Mouse (Mus musculus): ENCODE measurements at regions not wholly inside any gene's neighbourhood (a gene's known extent, or its start where the extent isn't known, plus 50 kb on each side); places are given as distances from the start of the nearest gene placed in this dataset.
A peak's percentile ranks its signal among the peaks of the same experiment; 100 is the strongest.

DNA sequence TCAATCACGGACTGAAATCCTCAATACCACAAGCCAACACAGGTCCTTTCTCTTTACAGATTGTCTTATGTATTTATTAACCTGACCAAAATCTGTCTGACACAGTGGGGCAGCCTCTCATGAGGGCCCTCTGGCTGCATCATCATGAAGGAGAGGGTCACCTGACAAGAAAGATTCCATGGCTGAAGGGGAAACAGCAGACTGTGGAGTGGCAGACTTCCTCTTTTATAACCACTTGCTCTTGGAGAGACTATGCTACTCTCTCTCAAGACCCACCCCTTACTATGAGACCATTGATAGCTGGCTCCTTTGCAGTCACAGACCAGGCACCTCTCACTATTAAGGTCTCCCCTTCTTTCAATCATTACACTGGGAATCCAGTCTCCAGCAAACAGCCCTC, 133.1 kb downstream of the Rap2a start:
- no peak overlapping the region for H3K9ac ChIP-seq
- WGBS, result 97% methylated on average over 1 of the region's 1 CpGs
- H3K4me2 ChIP-seq, result no peak overlapping the region
- H3K4me1 ChIP-seq, result no peaks in the 10 kb centered on the region
- no peak overlapping the region for H3K4me3 ChIP-seq
- no peak for ATAC-seq (replicated peaks)
- no peaks in the 10 kb centered on the region for H3K9me3 ChIP-seq
- H3K36me3 ChIP-seq (replicated peaks), result no peaks in the 10 kb centered on the region
- no peaks in the 10 kb centered on the region for H3K27me3 ChIP-seq (replicated peaks)
- no peak overlapping the region for H3K27ac ChIP-seq

DNA sequence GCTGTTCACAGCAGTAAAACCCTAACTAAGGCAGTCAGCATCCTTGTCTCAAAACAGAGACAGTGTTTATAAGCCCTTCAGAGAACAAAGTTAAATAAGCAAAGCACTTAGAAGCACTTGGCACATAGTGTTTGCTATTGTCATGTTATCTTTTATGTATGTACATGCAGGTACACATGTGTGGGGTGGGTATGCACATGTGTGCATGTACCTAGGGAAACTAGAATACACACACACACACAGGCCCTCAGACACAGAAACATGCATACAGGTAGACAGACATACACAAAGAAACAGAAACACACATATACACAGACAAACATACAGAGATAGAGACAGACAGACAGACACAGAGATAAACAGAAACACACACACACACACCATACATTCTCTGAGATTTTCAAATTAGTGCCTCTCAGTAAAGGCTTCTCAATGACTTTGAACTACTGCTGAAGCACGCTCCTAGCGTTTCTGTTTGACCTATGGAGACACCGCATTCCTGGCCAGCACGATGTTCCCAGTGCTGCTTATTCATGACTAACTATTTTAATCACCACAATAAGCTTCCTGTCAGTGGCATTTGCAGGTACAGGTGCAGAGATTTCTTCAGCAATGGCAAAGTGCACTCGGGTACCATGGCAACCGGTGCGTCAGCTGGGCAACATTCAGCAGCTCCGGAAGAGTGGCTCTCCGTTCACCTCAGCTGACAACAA, 148.1 kb downstream of the Rap2a start:
- Histone ChIP-seq H3K9me3 (no peaks in the 10 kb centered on the region), H3K9ac (no peak overlapping the region), H3K4me3 (no peak overlapping the region), H3K27me3 (replicated peaks) (no peaks in the 10 kb centered on the region), H3K36me3 (replicated peaks) (no peaks in the 10 kb centered on the region), H3K4me1 (peaks cover 7% of the 10 kb centered on the region), H3K27ac (peak overlapping the region; percentile 84), H3K4me2 (no peak overlapping the region; the same call in 1 of the 2 replicates)
- peak; percentile 94 for ATAC-seq (replicated peaks)
- 46% methylated on average over 9 of the region's 9 CpGs for WGBS

DNA sequence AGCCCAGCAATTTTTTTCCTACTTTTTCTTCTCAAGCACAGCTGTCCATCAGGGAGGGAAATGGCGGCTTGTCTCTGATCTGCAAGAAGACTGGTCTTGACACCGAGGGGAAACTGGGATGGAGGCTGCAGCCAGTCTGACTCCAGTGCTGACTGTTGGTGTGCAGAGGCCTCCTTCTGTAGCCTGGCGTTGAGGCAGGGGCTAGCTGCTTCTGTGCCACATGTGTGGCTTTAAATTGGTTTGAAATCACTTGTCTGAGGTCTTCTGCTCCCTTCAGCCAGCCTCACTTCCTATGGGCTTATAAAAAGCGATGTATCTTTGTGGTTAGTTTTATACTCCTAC, 148.7 kb downstream of the Rap2a start:
- Histone ChIP-seq H3K9ac (no peak overlapping the region), H3K4me3 (no peak overlapping the region), H3K36me3 (replicated peaks) (no peaks in the 10 kb centered on the region), H3K4me1 (peaks cover 7% of the 10 kb centered on the region), H3K9me3 (no peaks in the 10 kb centered on the region), H3K27ac (peak overlapping the region; percentile 84), H3K27me3 (replicated peaks) (no peaks in the 10 kb centered on the region), H3K4me2 (no peak overlapping the region; the same call in 1 of the 2 replicates)
- 49% methylated on average over 4 of the region's 4 CpGs for WGBS
- ATAC-seq (replicated peaks), result no peak

DNA sequence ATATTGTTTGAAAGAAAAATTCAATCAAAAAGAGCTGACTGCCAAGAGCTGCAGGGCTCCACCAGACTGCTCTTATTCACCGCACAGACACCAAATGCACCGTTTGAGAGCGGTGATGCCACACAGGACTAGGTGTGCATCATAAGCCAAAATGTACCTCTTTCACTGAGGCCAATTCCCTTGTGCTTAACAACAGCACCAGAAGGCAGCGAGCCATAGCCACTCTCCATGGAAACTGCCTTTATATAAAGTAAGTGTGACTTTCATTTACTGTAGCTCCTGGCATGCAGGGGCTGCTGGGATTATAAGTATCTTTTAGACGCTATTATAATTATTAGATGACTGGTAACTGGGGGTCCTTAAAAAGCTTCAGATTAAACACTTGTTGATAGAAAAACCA, 154.5 kb downstream of the Rap2a start:
- Histone ChIP-seq H3K4me3 (no peak overlapping the region), H3K9me3 (no peaks in the 10 kb centered on the region), H3K9ac (no peak overlapping the region), H3K4me1 (no peaks in the 10 kb centered on the region), H3K27me3 (replicated peaks) (no peaks in the 10 kb centered on the region), H3K27ac (no peak overlapping the region), H3K4me2 (no peak overlapping the region), H3K36me3 (replicated peaks) (no peaks in the 10 kb centered on the region)
- ATAC-seq (replicated peaks), result no peak
- WGBS, result 73% methylated on average over 5 of the region's 5 CpGs

DNA sequence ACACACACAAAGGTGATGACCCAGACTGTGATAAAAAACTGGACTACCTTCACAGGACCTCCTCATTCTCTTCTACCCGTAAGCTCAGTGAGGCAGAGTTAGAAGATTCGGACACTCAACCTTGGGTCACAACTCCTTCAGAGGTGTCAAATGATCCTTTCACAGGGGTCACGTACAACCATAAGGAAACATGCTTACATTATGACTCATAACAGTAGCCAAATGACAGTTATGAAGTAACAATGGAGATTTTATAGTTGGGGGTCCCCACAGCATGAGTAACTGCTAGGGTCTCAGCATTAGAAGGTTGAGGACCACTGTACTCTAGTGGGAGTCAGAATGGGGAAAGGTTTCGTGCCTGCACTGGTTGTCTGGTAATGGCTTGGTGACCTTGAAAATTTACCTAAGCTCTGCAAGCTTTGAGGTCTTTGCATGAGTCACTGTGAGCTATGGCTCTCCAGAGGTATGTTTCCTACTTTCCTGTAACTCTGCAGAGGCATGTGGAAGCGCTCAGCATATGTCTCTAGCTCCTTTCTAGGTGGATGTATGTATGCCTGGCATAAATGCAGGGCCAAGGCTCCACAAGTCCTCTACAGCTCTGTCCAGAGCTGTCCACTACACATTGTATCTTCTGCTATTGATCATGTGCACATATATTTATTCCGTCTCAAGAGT, 158.6 kb downstream of the Rap2a start:
- no peak overlapping the region for H3K4me2 ChIP-seq
- H3K4me1 ChIP-seq, result no peaks in the 10 kb centered on the region
- H3K9ac ChIP-seq, result no peak overlapping the region
- H3K27me3 ChIP-seq (replicated peaks), result no peaks in the 10 kb centered on the region
- no peaks in the 10 kb centered on the region for H3K36me3 ChIP-seq (replicated peaks)
- WGBS, result 91% methylated on average over 6 of the region's 6 CpGs
- ATAC-seq (replicated peaks), result no peak
- H3K27ac ChIP-seq, result no peak overlapping the region
- H3K4me3 ChIP-seq, result no peak overlapping the region
- no peaks in the 10 kb centered on the region for H3K9me3 ChIP-seq

DNA sequence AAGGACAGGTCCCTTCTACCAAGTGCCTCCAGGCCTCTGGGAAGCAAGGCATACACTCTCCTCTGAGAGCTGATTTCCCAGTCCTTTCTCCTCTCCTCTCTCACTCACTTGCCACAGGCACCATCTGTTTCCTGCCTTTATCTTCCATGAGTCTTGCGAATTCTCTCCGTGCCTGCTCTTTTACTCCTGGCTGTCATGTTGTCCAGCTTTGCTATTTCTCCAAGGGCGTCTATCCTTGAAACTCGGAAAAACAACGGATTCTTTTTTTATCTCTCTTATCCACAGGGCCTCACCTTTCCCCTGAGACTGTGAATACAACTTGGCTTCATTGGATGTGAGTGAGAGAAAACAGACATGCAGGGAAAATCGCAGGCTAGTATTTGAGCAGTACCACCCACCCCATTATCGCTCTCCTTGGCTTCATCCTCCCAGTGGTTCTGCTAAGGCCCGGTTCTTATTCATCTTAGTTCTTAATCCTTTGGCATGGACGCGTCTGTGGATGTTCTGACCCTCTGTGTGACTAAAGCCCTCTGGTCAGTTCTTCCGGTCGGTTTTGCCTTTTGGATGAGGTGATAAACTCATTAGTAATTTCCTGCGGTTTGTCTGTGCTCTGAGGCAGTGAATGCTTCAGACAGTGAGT, 159.4 kb downstream of the Rap2a start:
- Histone ChIP-seq H3K4me1 (no peaks in the 10 kb centered on the region), H3K36me3 (replicated peaks) (no peaks in the 10 kb centered on the region), H3K27ac (no peak overlapping the region), H3K4me3 (no peak overlapping the region), H3K9ac (no peak overlapping the region), H3K9me3 (no peaks in the 10 kb centered on the region), H3K27me3 (replicated peaks) (no peaks in the 10 kb centered on the region), H3K4me2 (no peak overlapping the region)
- ATAC-seq (replicated peaks), result no peak
- WGBS, result 77% methylated on average over 13 of the region's 13 CpGs

DNA sequence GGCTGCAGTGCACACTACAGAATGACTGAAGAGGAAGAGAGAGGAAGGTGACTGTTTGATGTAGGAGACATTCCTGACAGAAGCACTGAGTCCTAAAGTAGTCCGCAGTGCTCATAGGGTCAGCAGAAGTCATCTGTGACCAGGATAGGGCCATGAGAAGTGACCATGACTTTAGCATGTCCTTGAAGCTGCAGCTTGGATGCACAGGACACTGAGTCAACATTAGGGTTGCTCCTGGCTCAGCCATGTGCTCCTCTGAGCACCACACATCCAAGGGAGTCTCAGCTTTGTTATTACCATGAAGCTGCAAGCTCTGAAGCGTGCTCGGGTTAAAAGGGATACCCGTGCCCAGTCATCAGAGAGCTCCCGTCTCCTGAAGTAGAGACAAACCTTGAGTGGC, 164.3 kb downstream of the Rap2a start:
- Histone ChIP-seq H3K4me2 (no peak overlapping the region), H3K27ac (no peak overlapping the region), H3K27me3 (replicated peaks) (no peaks in the 10 kb centered on the region), H3K36me3 (replicated peaks) (no peaks in the 10 kb centered on the region), H3K4me1 (no peaks in the 10 kb centered on the region), H3K4me3 (no peak overlapping the region), H3K9me3 (no peaks in the 10 kb centered on the region), H3K9ac (no peak overlapping the region)
- no peak for ATAC-seq (replicated peaks)
- 88% methylated on average over 5 of the region's 5 CpGs for WGBS

DNA sequence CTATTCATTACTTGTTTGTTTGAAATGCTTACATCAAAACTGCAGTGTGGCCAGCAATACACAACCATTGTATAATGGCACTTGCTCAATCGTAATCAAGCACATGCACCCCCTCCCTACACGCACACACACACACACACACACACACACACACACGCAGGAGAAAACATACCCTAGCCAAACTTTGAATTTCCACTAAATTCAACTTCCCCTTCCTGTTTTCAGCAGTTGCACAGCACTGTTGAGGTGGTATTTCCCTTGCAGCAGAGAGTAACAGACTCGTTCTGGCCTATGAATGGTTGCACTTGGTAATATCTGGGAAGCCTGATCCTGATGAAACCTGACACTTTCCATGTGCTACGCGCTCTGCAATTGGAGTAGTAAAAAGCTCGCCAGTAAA, 173.8 kb downstream of the Rap2a start:
- no peaks in the 10 kb centered on the region for H3K36me3 ChIP-seq (replicated peaks)
- 88% methylated on average over 7 of the region's 7 CpGs for WGBS

DNA sequence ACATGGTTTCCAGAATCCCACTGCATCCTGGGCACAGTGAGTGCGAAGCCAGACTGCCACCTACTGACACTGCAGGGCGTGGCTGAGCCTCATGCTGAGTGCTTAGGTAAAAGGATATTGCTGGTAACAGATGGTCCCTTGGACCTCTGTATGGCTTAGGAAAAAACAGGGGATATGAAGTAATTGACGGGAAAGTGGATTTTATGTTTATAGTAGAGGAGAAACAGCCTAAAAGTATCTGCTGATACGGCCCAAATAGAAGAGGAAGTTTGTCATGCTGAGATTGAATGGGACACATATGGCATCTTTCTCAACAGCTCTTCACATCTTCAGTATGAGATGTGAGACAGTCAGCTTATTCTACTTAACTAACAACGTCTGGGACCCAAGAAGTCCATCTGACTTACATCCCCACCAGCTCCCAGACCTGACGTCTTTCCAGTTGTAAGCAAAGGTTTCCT, 182.1 kb downstream of the Rap2a start:
- Histone ChIP-seq H3K27me3 (replicated peaks) (no peaks in the 10 kb centered on the region), H3K4me1 (no peaks in the 10 kb centered on the region), H3K9me3 (no peaks in the 10 kb centered on the region), H3K9ac (no peak overlapping the region), H3K4me3 (no peak overlapping the region), H3K4me2 (no peak overlapping the region), H3K27ac (no peak overlapping the region), H3K36me3 (replicated peaks) (no peaks in the 10 kb centered on the region)
- 84% methylated on average over 6 of the region's 6 CpGs for WGBS
- no peak for ATAC-seq (replicated peaks)

More for the DNA sequence above, 173.8 kb downstream of the Rap2a start:
- Histone ChIP-seq H3K4me3 (no peak overlapping the region), H3K27ac (no peak overlapping the region), H3K9me3 (no peaks in the 10 kb centered on the region), H3K9ac (no peak overlapping the region), H3K4me2 (no peak overlapping the region), H3K27me3 (replicated peaks) (no peaks in the 10 kb centered on the region), H3K4me1 (no peaks in the 10 kb centered on the region)
- no peak for ATAC-seq (replicated peaks)

DNA sequence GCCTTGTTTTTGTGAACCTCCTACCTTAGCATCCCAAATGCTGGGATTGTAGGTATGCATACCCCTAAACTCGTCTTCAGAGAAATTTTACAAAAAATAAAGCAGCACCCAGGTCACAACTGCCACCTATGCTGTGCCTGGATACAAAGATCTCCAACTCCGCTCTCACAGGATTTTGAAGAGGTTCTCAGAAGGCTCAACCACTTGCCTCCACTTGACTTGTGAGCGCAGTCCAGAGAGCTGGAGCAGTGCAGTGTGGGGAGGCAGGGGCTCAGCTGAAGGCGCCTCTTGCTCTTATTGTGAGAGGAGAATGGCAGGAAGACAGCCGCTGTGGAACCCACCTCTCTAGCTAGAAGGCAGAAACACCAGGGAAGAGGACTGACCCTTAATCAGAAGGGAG, 182.9 kb downstream of the Rap2a start:
- WGBS, result 83% methylated on average over 5 of the region's 5 CpGs
- no peak overlapping the region for H3K4me3 ChIP-seq
- no peaks in the 10 kb centered on the region for H3K4me1 ChIP-seq
- H3K27ac ChIP-seq, result no peak overlapping the region
- no peaks in the 10 kb centered on the region for H3K27me3 ChIP-seq (replicated peaks)
- H3K9me3 ChIP-seq, result no peaks in the 10 kb centered on the region
- ATAC-seq (replicated peaks), result no peak
- H3K4me2 ChIP-seq, result no peak overlapping the region
- no peaks in the 10 kb centered on the region for H3K36me3 ChIP-seq (replicated peaks)
- no peak overlapping the region for H3K9ac ChIP-seq

DNA sequence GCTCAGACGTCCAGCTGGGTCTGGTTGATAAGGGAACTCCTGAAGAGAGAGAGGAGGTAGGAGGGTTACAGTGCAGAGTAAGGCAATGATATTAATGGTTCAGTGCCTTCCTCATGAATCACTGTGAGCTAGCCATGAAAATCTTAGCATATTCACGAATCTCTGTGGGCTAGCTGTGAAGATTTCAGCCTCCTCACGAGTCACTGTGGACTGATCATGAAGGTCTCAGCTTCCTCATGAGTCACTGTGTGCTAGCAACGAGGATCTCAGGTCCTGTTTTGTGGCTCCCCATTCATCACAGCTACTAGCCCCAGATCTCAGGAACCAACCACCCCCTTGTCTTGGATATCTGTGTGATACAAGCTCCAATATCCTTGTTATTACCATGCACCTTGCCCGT, 191.4 kb downstream of the Rap2a start:
- no peak overlapping the region for H3K27ac ChIP-seq
- H3K4me3 ChIP-seq, result no peak overlapping the region
- no peak for ATAC-seq (replicated peaks)
- H3K4me1 ChIP-seq, result no peaks in the 10 kb centered on the region
- H3K9me3 ChIP-seq, result no peaks in the 10 kb centered on the region
- no peak overlapping the region for H3K9ac ChIP-seq
- no peaks in the 10 kb centered on the region for H3K36me3 ChIP-seq (replicated peaks)
- no peak overlapping the region for H3K4me2 ChIP-seq
- no peaks in the 10 kb centered on the region for H3K27me3 ChIP-seq (replicated peaks)
- 75% methylated on average over 5 of the region's 5 CpGs for WGBS

DNA sequence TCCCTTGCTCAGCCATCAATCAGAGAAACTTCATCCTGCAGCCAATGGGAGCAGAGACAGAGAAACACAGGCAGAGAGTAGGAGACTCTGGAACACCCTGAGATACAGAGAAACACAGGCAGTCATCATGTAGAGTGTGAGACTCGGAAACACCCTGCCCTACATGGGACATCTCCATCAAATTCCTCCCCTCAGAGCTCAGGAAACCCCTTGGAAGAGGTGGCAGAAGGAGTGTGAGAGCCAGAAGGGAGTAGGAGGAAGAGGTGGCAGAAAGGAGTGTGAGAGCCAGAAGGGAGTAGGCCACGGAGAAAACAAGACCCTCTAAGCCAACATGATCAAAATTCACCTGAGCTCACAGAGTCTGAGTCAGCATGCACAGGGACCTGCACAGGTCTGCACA, 197.5 kb downstream of the Rap2a start:
- H3K9ac ChIP-seq, result no peak overlapping the region
- no peaks in the 10 kb centered on the region for H3K9me3 ChIP-seq
- no peak overlapping the region for H3K4me3 ChIP-seq
- H3K27ac ChIP-seq, result no peak overlapping the region
- WGBS, result 91% methylated on average over 2 of the region's 2 CpGs
- no peaks in the 10 kb centered on the region for H3K27me3 ChIP-seq (replicated peaks)
- no peak overlapping the region for H3K4me2 ChIP-seq
- ATAC-seq (replicated peaks), result no peak
- H3K36me3 ChIP-seq (replicated peaks), result no peaks in the 10 kb centered on the region
- no peaks in the 10 kb centered on the region for H3K4me1 ChIP-seq

DNA sequence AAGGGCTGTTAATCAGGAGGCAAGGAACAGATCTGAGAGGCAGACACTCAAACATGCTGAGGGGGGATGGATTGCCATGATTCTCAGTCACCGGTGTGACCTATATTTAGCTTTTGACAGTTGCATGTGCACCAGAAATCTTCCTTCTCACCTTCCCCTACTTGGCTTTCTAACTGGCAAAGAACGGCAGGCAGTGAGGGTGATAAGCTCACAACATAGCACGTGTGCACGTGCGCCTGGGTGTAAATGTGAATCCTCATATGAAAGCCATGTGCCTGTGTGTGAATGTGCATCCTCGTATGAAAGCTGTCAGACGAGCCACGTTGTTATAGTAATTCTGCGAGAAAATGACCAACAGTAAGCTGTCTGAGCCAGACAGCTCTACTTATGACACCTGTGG, 200.3 kb downstream of the Rap2a start:
- no peak overlapping the region for H3K4me3 ChIP-seq
- no peak overlapping the region for H3K4me2 ChIP-seq
- H3K27ac ChIP-seq, result no peak overlapping the region
- ATAC-seq (replicated peaks), result no peak
- no peaks in the 10 kb centered on the region for H3K9me3 ChIP-seq
- H3K27me3 ChIP-seq (replicated peaks), result no peaks in the 10 kb centered on the region
- 87% methylated on average over 9 of the region's 9 CpGs for WGBS
- H3K9ac ChIP-seq, result no peak overlapping the region
- no peaks in the 10 kb centered on the region for H3K36me3 ChIP-seq (replicated peaks)
- H3K4me1 ChIP-seq, result no peaks in the 10 kb centered on the region
